Mouse (Mus musculus) cerebellum, adult 2 months (tissue): ENCODE measurements at regions not wholly inside any gene's neighbourhood (a gene's known extent, or its start where the extent isn't known, plus 50 kb on each side); places are given as distances from the start of the nearest gene placed in this dataset.

Experiments used
- CTCF ChIP-seq: fragments of 200-500 bp; IDR thresholded peaks from 2 replicates; pipeline ENCODE4 v1.5.1; 2011; ENCODE audit warnings: low read depth, mild to moderate bottlenecking, control low read depth, low read length, moderate library complexity, borderline replicate concordance; ENCODE audit not compliant: insufficient read depth
- POLR2A ChIP-seq: fragments of 200-500 bp; IDR thresholded peaks from 2 replicates; pipeline ENCODE4 v1.6.1; 2011; ENCODE audit warnings: low read length, control low read depth, borderline replicate concordance; ENCODE audit not compliant: insufficient read depth

- no peak for TF ChIP-seq POLR2A
- no peak for TF ChIP-seq CTCF
These were observed 242.5 kb downstream of the 3110018I06Rik start for GRCm38 (mm10) chr12:107730940-107731339.
